Mouse (Mus musculus) MEL (cell line): ENCODE measurements around the gene Erbb4.

Experiments
- CTCF ChIP-seq, 3 experiments: IDR thresholded peaks in 2 of 3; conservative IDR thresholded peaks in 1 of 3; 2 replicates each; pipeline ENCODE4 v1.5.1; 2011 to 2012; ENCODE audit warnings: low read length in 3 of 3, low read depth in 2 of 3, mild to moderate bottlenecking in 2 of 3, improper control_type of control experiment in 1 of 3, inconsistent platforms in 1 of 3, mixed read lengths in 1 of 3, moderate library complexity in 1 of 3; ENCODE audit not compliant: control insufficient read depth in 1 of 3, insufficient read depth in 1 of 3, poor library complexity in 1 of 3, severe bottlenecking in 1 of 3
- E2F4 ChIP-seq: IDR thresholded peaks from 2 replicates; pipeline ENCODE4 v1.6.1; 2011; ENCODE audit warnings: low read depth, low read length, improper control_type of control experiment, borderline replicate concordance
- EP300 ChIP-seq, 2 experiments: IDR thresholded peaks; 2 replicates each; pipeline ENCODE4 v1.6.1; 2011; ENCODE audit warnings: improper control_type of control experiment in 2 of 2, low read length in 2 of 2, low read depth in 1 of 2, mild to moderate bottlenecking in 1 of 2
- TAL1 ChIP-seq: IDR thresholded peaks from 2 replicates; pipeline ENCODE4 v1.6.1; 2012; ENCODE audit warnings: mild to moderate bottlenecking, inconsistent platforms, low read length, moderate library complexity, mixed read lengths

GRCm38 (mm10) chr1:69046228-69046978 lies 61.5 kb downstream of the Erbb4 start:
- no peak for TF ChIP-seq CTCF (IDR thresholded peaks at IDR 0.05 in 2 of 3, conservative IDR thresholded peaks at IDR 0.05 in 1 of 3; ENCODE audit: control insufficient read depth in 1 of 3, insufficient read depth in 1 of 3, low read depth in 2 of 3, low read length in 3 of 3, poor library complexity in 1 of 3, severe bottlenecking in 1 of 3)
- no peak for TF ChIP-seq E2F4
- TF ChIP-seq EP300 (IDR thresholded peaks at IDR 0.05; ENCODE audit: low read depth in 1 of 2, low read length in 2 of 2): no peak
- no peak for TF ChIP-seq TAL1
